Mouse (Mus musculus): Measurements from ENCODE around the gene Syce2. TPM values are rescaled to one million over a fixed set of nuclear protein-coding genes. Genes with fewer than 3 reads are reported as not detected.

Gene Syce2
- polyA plus RNA-seq, 1 experiment from 2014 or later = 30.6 TPM

- no peaks in the 10 kb centered on the region for H3K9me3 ChIP-seq (ENCODE audit: low read length)
- peaks cover 41% of the 10 kb centered on the region for H3K36me3 ChIP-seq (replicated peaks; ENCODE audit: insufficient read depth, low read length)
- H3K27ac ChIP-seq (ENCODE audit: low read depth) = peak overlapping the region; percentile 91
- peak overlapping the region; percentile 99 for H3K9ac ChIP-seq (replicated peaks)
- peak; percentile 92 for DNase-seq
- no peak for TF ChIP-seq EP300 (IDR thresholded peaks at IDR 0.05; ENCODE audit: low read depth)
- TF ChIP-seq CTCF (IDR thresholded peaks at IDR 0.05; ENCODE audit: low read depth) = no peak
- peaks cover 24% of the 10 kb centered on the region for H3K4me1 ChIP-seq (ENCODE audit: insufficient read depth)
- ATAC-seq = peak; percentile 86
- peak overlapping the region; percentile 92 for H3K4me2 ChIP-seq (ENCODE audit: low read depth, low read length)
- WGBS (ENCODE audit: insufficient replicate concordance) = under 1% methylated on average over 59 of the region's 59 CpGs
- no peaks in the 10 kb centered on the region for H3K27me3 ChIP-seq (ENCODE audit: insufficient read depth, low read length)
- H3K4me3 ChIP-seq (ENCODE audit: low read depth, low read length) = peak overlapping the region; percentile 97
Observed at GRCm38 (mm10) chr8:84832034-84832717, 39.7 kb upstream of the Syce2 start.

- H3K4me1 ChIP-seq (ENCODE audit: insufficient read depth) = peaks cover 24% of the 10 kb centered on the region
- peak; percentile 40 for TF ChIP-seq CTCF (IDR thresholded peaks at IDR 0.05; ENCODE audit: low read depth)
- TF ChIP-seq EP300 (IDR thresholded peaks at IDR 0.05; ENCODE audit: low read depth) = no peak
- 38% methylated on average over 10 of the region's 10 CpGs for WGBS (ENCODE audit: insufficient replicate concordance)
Observed at GRCm38 (mm10) chr8:84832759-84833742, 38.9 kb upstream of the Syce2 start.

GRCm38 (mm10) chr8:84834002-84834865 lies 37.7 kb upstream of the Syce2 start:
- Histone ChIP-seq H3K9ac (replicated peaks) (0 out of 2 replicates have a peak overlapping the region, but pooled peaks have one; percentile 1), H3K27ac (ENCODE audit: low read depth) (0 out of 2 replicates have a peak overlapping the region, but pooled peaks have one; percentile 26), H3K36me3 (replicated peaks; ENCODE audit: insufficient read depth, low read length) (peaks cover 55% of the 10 kb centered on the region), H3K4me3 (ENCODE audit: low read depth, low read length) (no peak overlapping the region), H3K4me2 (ENCODE audit: low read depth, low read length) (peak overlapping the region; percentile 10), H3K27me3 (ENCODE audit: insufficient read depth, low read length) (no peaks in the 10 kb centered on the region), H3K4me1 (ENCODE audit: insufficient read depth) (peaks cover 25% of the 10 kb centered on the region), H3K9me3 (ENCODE audit: low read length) (no peaks in the 10 kb centered on the region)
- WGBS (ENCODE audit: insufficient replicate concordance) = 86% methylated on average over 19 of the region's 19 CpGs
- TF ChIP-seq EP300 (IDR thresholded peaks at IDR 0.05; ENCODE audit: low read depth) (0 out of 2 replicates have a peak, but pooled peaks have one; percentile 10), CTCF (IDR thresholded peaks at IDR 0.05; ENCODE audit: low read depth) (no peak)
- no peak for DNase-seq
- ATAC-seq = no peak

More at GRCm38 (mm10) chr8:84832759-84833742, 38.9 kb upstream of the Syce2 start:
- H3K27me3 ChIP-seq (ENCODE audit: insufficient read depth, low read length) = no peaks in the 10 kb centered on the region
- peak overlapping the region; percentile 91 for H3K27ac ChIP-seq (ENCODE audit: low read depth)
- peaks cover 50% of the 10 kb centered on the region for H3K36me3 ChIP-seq (replicated peaks; ENCODE audit: insufficient read depth, low read length)
- peak overlapping the region; percentile 97 for H3K4me3 ChIP-seq (ENCODE audit: low read depth, low read length)
- H3K9ac ChIP-seq (replicated peaks) = peak overlapping the region; percentile 99
- ATAC-seq (no peak), DNase-seq (no peak)
- H3K9me3 ChIP-seq (ENCODE audit: low read length) = no peaks in the 10 kb centered on the region
- peak overlapping the region; percentile 92 for H3K4me2 ChIP-seq (ENCODE audit: low read depth, low read length)

GRCm38 (mm10) chr8:84834866-84835855 lies 36.8 kb upstream of the Syce2 start:
- Histone ChIP-seq H3K27me3 (ENCODE audit: insufficient read depth, low read length) (no peaks in the 10 kb centered on the region), H3K9ac (replicated peaks) (0 out of 2 replicates have a peak overlapping the region, but pooled peaks have one; percentile 1), H3K9me3 (ENCODE audit: low read length) (no peaks in the 10 kb centered on the region), H3K4me3 (ENCODE audit: low read depth, low read length) (0 out of 2 replicates have a peak overlapping the region, but pooled peaks have one; percentile 12), H3K36me3 (replicated peaks; ENCODE audit: insufficient read depth, low read length) (peaks cover 55% of the 10 kb centered on the region), H3K4me1 (ENCODE audit: insufficient read depth) (peaks cover 29% of the 10 kb centered on the region), H3K27ac (ENCODE audit: low read depth) (0 out of 2 replicates have a peak overlapping the region, but pooled peaks have one; percentile 26), H3K4me2 (ENCODE audit: low read depth, low read length) (peak overlapping the region; percentile 67)
- 70% methylated on average over 10 of the region's 10 CpGs for WGBS (ENCODE audit: insufficient replicate concordance)
- ATAC-seq (no peak), DNase-seq (no peak)
- no peak for TF ChIP-seq EP300 (IDR thresholded peaks at IDR 0.05; ENCODE audit: low read depth)
- no peak for TF ChIP-seq CTCF (IDR thresholded peaks at IDR 0.05; ENCODE audit: low read depth)
